Comparison of ENCODE assay signal across 8 mouse cellular contexts in genomic region chr19:26845276-26846016, GRCm38 (mm10). TPM values are rescaled to one million over a fixed set of nuclear protein-coding genes. Genes with fewer than 3 reads are reported as not detected.
DNase-seq lines count a peak whose midpoint lies in the region; ATAC-seq lines count a peak whose summit lies in the region.

No protein-coding gene starts in this region.

- H3K27me3 ChIP-seq in hindbrain, embryonic 12.5 days: no peaks in the 10 kb centered on the region

- H3K4me3 ChIP-seq in hindbrain, embryonic 12.5 days: peak overlapping the region; percentile 41

- peak; percentile 91 for DNase-seq in MEL-GATA-1-ER (ENCODE audit: extremely low read depth, low read depth)
- peak; percentile 84 for DNase-seq in cerebellum, adult 8-10 months
- DNase-seq in frontal cortex, postnatal 10 days (ENCODE audit: low spot score in 2 of 2): peak; percentile 75 to 82
- DNase-seq in layer of hippocampus, postnatal 14 days (ENCODE audit: low spot score in 2 of 2): peak; percentile 88 to 92
- DNase-seq in lung, postnatal 14 days: peak; percentile 83
- DNase-seq in retina, adult 2 months (ENCODE audit: low read depth, low spot score): peak; percentile 84
- peak; percentile 80 for DNase-seq in thymus, postnatal 36 days

- WGBS in hindbrain, embryonic 12.5 days: under 1% methylated on average over 16 of the region's 16 CpGs

- H3K27ac ChIP-seq in hindbrain, embryonic 12.5 days: peak overlapping the region; percentile 96

- peak overlapping the region; percentile 59 for H3K4me2 ChIP-seq in hindbrain, embryonic 12.5 days (replicated peaks)

- H3K9me3 ChIP-seq in hindbrain, embryonic 12.5 days (replicated peaks): no peaks in the 10 kb centered on the region

- peak; percentile 95 for ATAC-seq in hindbrain, embryonic 12.5 days (ENCODE audit: low FRiP score)

- no peaks in the 10 kb centered on the region for H3K36me3 ChIP-seq in hindbrain, embryonic 12.5 days

- peaks cover 24% of the 10 kb centered on the region for H3K4me1 ChIP-seq in hindbrain, embryonic 12.5 days

- peak overlapping the region; percentile 67 for H3K9ac ChIP-seq in hindbrain, embryonic 12.5 days

RNA-seq across cellular contexts. Expression of gene Gm815, which starts 40.2 kb away (rescaled TPM):
- polyA plus RNA-seq in hindbrain, embryonic 12.5 days (2016; fragmentation: Nextera tagmentation; extraction: Ambion mirVana): not detected in 2 replicates
- not detected for total RNA-seq in layer of hippocampus, postnatal 14 days (2021)

Comparison
In these comparisons a context has a peak if more than half of its experiments do, and no peak if none do; other contexts are left out.
1. Peak in every context shown above with its lines: DNase-seq, ATAC-seq, H3K4me3 ChIP-seq and H3K27ac ChIP-seq.